Mouse (Mus musculus): ENCODE results near the gene Pde1b.

DNA sequence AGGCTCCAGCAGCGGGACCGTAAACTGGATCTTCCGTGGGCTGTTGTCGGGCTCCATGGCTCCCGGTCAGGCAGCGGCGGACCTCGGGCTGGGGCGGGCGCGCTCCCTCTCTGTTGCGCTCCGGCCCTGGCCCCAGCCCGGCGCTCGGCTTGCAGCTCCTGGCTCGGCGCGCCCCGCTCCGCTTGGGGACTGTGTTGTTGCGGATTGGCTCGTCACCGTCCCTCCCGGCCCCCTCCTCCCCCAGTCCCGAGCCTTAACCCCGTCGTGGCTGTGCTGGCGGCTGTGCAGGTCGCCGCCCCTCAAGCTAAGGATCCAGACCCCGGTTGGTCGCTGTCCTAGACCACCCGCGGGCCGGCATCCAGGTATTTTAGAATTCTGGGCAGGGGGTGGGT lies 35.0 kb downstream of the Pde1b start, which contains the start of gene Ppp1r1a:
- TF ChIP-seq CTCF (IDR thresholded peaks at IDR 0.05; ENCODE audit: extremely low read depth, insufficient read length, insufficient replicate concordance, low read depth, low read length), result no peak
- TF ChIP-seq POLR2A (IDR thresholded peaks at IDR 0.05; ENCODE audit: low read depth, low read length), result no peak

Measured in small intestine, adult 2 months (tissue).